Mouse (Mus musculus) fibroblast of lung, adult 2 months (primary cell): Measurements from ENCODE around the gene Vmn1r60.
"Not testable (repeated sequence)": the region's sequence is repeated elsewhere in the genome, so short reads cannot be mapped to it uniquely, and the experiment has no call there.

Experiments
- DNase-seq: peaks from one replicate; pipeline ENCODE4 v3.0.0-alpha.2; 2011; ENCODE audit warnings: low read depth

The Vmn1r60 gene

GRCm38 (mm10) chr7:5547217-5547616 is at the start of gene Vmn1r60:
TSS of gene Vmn1r60 (minus strand) at chr7:5547317.
- DNase-seq, result not testable (repeated sequence)

GRCm38 (mm10) chr7:5540770-5541436 is 6.2 kb downstream of the Vmn1r60 start:
- not testable (repeated sequence) for DNase-seq

DNA sequence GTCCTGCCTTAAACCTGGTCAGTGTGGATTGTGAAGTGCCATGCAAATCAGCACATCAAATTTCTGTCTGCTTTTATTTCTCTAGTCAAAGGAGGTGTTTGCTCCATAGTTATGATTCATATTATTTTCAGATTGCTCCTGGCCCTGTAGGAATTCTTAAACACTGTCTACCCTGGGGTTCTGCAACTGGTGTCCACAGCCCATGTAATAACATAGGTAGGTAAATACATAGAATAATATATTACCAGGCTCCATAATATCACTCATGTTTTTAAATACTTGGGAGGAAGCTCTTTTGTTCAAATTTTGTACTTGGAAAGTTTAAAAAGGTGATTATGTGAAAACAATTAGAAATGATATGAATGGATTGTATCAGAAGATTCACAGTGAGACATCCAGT is 53.3 kb downstream of the Vmn1r60 start, which contains the start of gene Vmn2r28:
Vmn2r28 (minus strand) TSS at position 101 of the 400 bp plus-strand sequence.
- not testable (repeated sequence) for DNase-seq
